In the genomic region with DNA sequence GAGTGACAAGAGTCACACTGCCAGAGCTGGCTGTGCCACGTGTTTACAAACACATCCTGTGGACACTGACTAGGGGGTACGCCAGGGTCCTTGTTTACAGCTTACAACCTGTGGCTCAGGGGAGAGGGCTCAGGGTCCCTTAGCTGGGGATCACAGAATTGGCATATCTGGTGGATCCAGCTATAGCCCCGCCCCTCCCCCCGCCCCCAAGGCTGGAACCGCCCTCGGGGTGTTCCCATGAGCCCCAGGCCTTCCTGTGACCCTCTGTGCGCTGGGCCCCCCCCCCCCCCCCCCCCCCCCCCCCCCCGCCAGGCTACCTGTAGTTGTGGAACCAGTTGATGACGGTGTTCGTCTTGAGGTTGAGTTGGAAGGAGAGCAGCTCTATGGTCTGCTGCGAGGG, we compare ENCODE assay signal across 11 mouse cellular contexts. TPM values are rescaled to one million over a fixed set of nuclear protein-coding genes. Genes with fewer than 3 reads are reported as not detected.
DNase-seq lines count a peak whose midpoint lies in the region; ATAC-seq and TF ChIP-seq lines count a peak whose summit lies in the region.
"Had no signal": no experiment of that assay in that cellular context is flagged by ENCODE, and none has a peak within 500 bp of the region (broad histone marks: within the 10 kb centered on the region; RNA-seq: fewer than 3 reads in every experiment).

No protein-coding gene starts in this region.

- no peak for DNase-seq in hindbrain, embryonic 10.5 days (ENCODE audit: low spot score)
- peak; percentile 54 for DNase-seq in R1 (ENCODE audit: low read depth, low spot score)
- no peak for DNase-seq in left cerebral cortex, adult 2 months (ENCODE audit: extremely low spot score in 1 of 2, low spot score in 2 of 2)
- DNase-seq in Muller cell, postnatal 12 days (ENCODE audit: inconsistent ontology term): no peak
- DNase-seq: adrenal gland, adult 8-10 months; heart, postnatal 14 days; kidney, postnatal 10 days had no signal

- peaks cover 13% of the 10 kb centered on the region; the same call in 1 of the 2 replicates for H3K27me3 ChIP-seq in hindbrain, embryonic 10.5 days (ENCODE audit: insufficient read depth, poor library complexity, severe bottlenecking)
- no peaks in the 10 kb centered on the region for H3K27me3 ChIP-seq in hindbrain, embryonic 16.5 days (replicated peaks; ENCODE audit: control insufficient read depth, insufficient read depth, low read length)
- peaks cover 34% of the 10 kb centered on the region for H3K27me3 ChIP-seq in E14TG2a.4 (ENCODE audit: insufficient read depth, low read length)
- H3K27me3 ChIP-seq in limb, embryonic 12.5 days: 0 out of 2 replicates have a peak, but pooled peaks cover 2% of the 10 kb centered on the region

- H3K27ac ChIP-seq in hindbrain, embryonic 10.5 days: peak overlapping the region; percentile 35; the same call in 1 of the 2 replicates
- no peak overlapping the region for H3K27ac ChIP-seq in hindbrain, embryonic 16.5 days (ENCODE audit: low read depth, low read length)
- no peak overlapping the region for H3K27ac ChIP-seq in limb, embryonic 12.5 days
- no peak overlapping the region for H3K27ac ChIP-seq in left cerebral cortex, adult 2 months

- no peak for ATAC-seq in hindbrain, embryonic 16.5 days
- ATAC-seq in limb, embryonic 12.5 days (ENCODE audit: insufficient number of reproducible peaks, insufficient read depth, low FRiP score, low TSS enrichment, low read depth): no peak

- H3K9ac ChIP-seq in hindbrain, embryonic 16.5 days (ENCODE audit: low read depth, low read length): no peak overlapping the region
- H3K9ac ChIP-seq in limb, embryonic 12.5 days (replicated peaks): no peak overlapping the region

- H3K36me3 ChIP-seq in hindbrain, embryonic 10.5 days: peaks cover 34% of the 10 kb centered on the region
- peaks cover 13% of the 10 kb centered on the region for H3K36me3 ChIP-seq in hindbrain, embryonic 16.5 days (ENCODE audit: control insufficient read depth, insufficient read depth, low read length)
- no peaks in the 10 kb centered on the region for H3K36me3 ChIP-seq in E14TG2a.4 (ENCODE audit: insufficient read depth, low read length)
- peaks cover 8% of the 10 kb centered on the region for H3K36me3 ChIP-seq in limb, embryonic 12.5 days

- TF ChIP-seq CTCF in E14TG2a.4 (conservative IDR thresholded peaks at IDR 0.05; ENCODE audit: low read length): no peak
- no peak for TF ChIP-seq CTCF in left cerebral cortex, adult 2 months (IDR thresholded peaks at IDR 0.05)

- 8% methylated on average over 10 of the region's 11 CpGs for WGBS in hindbrain, embryonic 10.5 days
- 14% methylated on average over 7 of the region's 11 CpGs for WGBS in hindbrain, embryonic 16.5 days
- WGBS in limb, embryonic 12.5 days: 8% methylated on average over 10 of the region's 11 CpGs

- peak overlapping the region; percentile 23; the same call in 1 of the 2 replicates for H3K4me3 ChIP-seq in hindbrain, embryonic 10.5 days
- no peak overlapping the region for H3K4me3 ChIP-seq in hindbrain, embryonic 16.5 days (ENCODE audit: low read length)
- peak overlapping the region; percentile 65 for H3K4me3 ChIP-seq in E14TG2a.4 (replicated peaks; ENCODE audit: low read length)
- H3K4me3 ChIP-seq in limb, embryonic 12.5 days (replicated peaks): 0 out of 2 replicates have a peak overlapping the region, but pooled peaks have one; percentile 8
- no peak overlapping the region for H3K4me3 ChIP-seq in left cerebral cortex, adult 2 months
- H3K4me3 ChIP-seq: megakaryocyte, embryonic 14.5 days had no signal

- peaks cover 8% of the 10 kb centered on the region for H3K4me1 ChIP-seq in hindbrain, embryonic 10.5 days (replicated peaks)
- no peaks in the 10 kb centered on the region for H3K4me1 ChIP-seq in hindbrain, embryonic 16.5 days (ENCODE audit: control insufficient read depth, insufficient read depth, low read depth, low read length)
- H3K4me1 ChIP-seq in E14TG2a.4 (replicated peaks; ENCODE audit: low read depth, low read length): peaks cover 46% of the 10 kb centered on the region
- H3K4me1 ChIP-seq in limb, embryonic 12.5 days (replicated peaks): 0 out of 2 replicates have a peak, but pooled peaks cover 3% of the 10 kb centered on the region

- H3K9me3 ChIP-seq in hindbrain, embryonic 10.5 days: peaks cover 12% of the 10 kb centered on the region
- peaks cover 9% of the 10 kb centered on the region for H3K9me3 ChIP-seq in hindbrain, embryonic 16.5 days (ENCODE audit: control insufficient read depth, low read length)
- H3K9me3 ChIP-seq in E14TG2a.4 (ENCODE audit: low read length): 0 out of 2 replicates have a peak, but pooled peaks cover 4% of the 10 kb centered on the region
- peaks cover 6% of the 10 kb centered on the region for H3K9me3 ChIP-seq in limb, embryonic 12.5 days
- H3K9me3 ChIP-seq: megakaryocyte, embryonic 14.5 days had no signal

- intact Hi-C loops in left cerebral cortex, adult 2 months (cut with DNase I): no loop called here

- H3K4me2 ChIP-seq in hindbrain, embryonic 16.5 days (ENCODE audit: low read length): no peak overlapping the region
- peak overlapping the region; percentile 47 for H3K4me2 ChIP-seq in limb, embryonic 12.5 days

RNA-seq across cellular contexts. Expression of a gene that starts 15.5 kb away (rescaled TPM):
- 44.8 and 54.5 TPM in 2 replicates for polyA plus RNA-seq in hindbrain, embryonic 10.5 days (2016; fragmentation: Nextera tagmentation; extraction: Ambion mirVana)
- 34.1 and 39.5 TPM in 2 replicates for polyA plus RNA-seq in hindbrain, embryonic 16.5 days (2015; fragmentation: Nextera tagmentation; extraction: Ambion mirVana)
- 52.8 and 54.6 TPM in 2 replicates for polyA plus RNA-seq in limb, embryonic 12.5 days (2016; fragmentation: Nextera tagmentation; extraction: Ambion mirVana)
- total RNA-seq in left cerebral cortex, adult 2 months (2021): 10 to 100 TPM in 1 of 2 experiments, 1 to 10 TPM in 1; 8.9 to 10.5 TPM

RNA-seq across cellular contexts. Expression of a gene that starts 26.9 kb away (rescaled TPM):
- 9.3 and 11.1 TPM in 2 replicates for polyA plus RNA-seq in hindbrain, embryonic 10.5 days (2016; fragmentation: Nextera tagmentation; extraction: Ambion mirVana)
- polyA plus RNA-seq in hindbrain, embryonic 16.5 days (2015; fragmentation: Nextera tagmentation; extraction: Ambion mirVana): 5.2 and 6.9 TPM in 2 replicates
- 12.7 and 13.1 TPM in 2 replicates for polyA plus RNA-seq in limb, embryonic 12.5 days (2016; fragmentation: Nextera tagmentation; extraction: Ambion mirVana)
- 10 to 100 TPM; 21.2 to 27.5 TPM for total RNA-seq in left cerebral cortex, adult 2 months (2021)

Comparison
In these comparisons a context has a peak if more than half of its experiments do, and no peak if none do; other contexts are left out.
1. H3K4me3 ChIP-seq: peak in hindbrain, embryonic 10.5 days (single experiment), E14TG2a.4 (single experiment) and limb, embryonic 12.5 days (single experiment); none in hindbrain, embryonic 16.5 days (single experiment) and left cerebral cortex, adult 2 months (single experiment).